Mouse (Mus musculus): ENCODE measurements around the gene Tfdp1. TPM values are rescaled to one million over a fixed set of nuclear protein-coding genes. Genes with fewer than 3 reads are reported as not detected.
A peak's percentile ranks its signal among the peaks of the same experiment; 100 is the strongest.
"Not testable (repeated sequence)": the region's sequence is repeated elsewhere in the genome, so short reads cannot be mapped to it uniquely, and the experiment has no call there.

Tfdp1 gene
- 10 to 100 TPM; 54.7 to 57.2 TPM for total RNA-seq (2021)

DNA sequence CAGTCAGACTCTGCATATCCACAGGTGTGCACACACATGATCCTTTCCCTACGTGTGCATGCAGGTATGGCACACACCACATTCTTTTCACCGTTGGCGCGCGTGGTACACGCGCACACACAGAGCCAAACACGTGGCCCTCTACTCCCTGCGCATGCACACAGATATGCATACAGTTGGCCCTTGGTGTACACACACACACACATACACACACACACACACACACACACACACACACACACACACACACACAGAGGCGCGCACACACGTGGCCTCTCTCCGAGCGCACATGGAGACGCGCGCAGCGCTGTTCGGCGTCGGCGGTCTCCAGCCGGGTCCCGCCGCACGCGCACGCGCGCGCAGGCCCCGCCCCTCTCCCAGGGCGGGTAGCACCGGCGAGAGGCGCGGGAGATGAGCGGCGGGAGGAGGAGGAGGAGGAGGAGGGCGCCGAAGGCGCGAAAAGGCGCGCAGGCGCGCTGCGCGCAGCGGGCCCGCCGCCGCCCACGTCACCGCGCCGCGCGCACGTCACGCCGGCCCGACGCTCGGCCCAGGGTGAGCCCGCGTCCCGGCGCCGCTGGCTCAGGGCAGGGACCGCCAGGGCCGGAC is at the start of gene Tfdp1:
Gene Tfdp1, plus strand, starts transcription at position 497 of the 606 bp plus-strand sequence.
- peak; percentile 80 to 81 for DNase-seq
- intact Hi-C loops (cut with DNase I): no loop called here

DNA sequence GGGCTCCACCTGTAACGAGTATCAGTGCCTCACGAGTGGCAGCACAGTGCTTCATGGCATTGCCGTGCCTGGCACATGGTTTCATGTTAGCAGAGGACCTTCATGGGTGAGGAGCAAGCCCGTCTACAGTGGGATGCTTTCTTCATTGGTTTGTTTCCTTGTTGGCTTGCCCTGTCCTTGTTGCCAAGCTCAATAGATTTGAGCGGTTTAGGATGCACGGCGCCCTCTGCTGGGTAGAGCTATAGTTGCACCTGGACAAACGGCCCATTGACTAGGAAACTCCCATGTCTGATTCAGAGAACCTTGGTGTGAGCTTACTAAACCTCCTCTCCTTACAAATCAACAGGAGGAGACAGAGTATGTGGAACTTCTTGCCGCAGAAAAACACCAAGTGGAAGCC is 46.2 kb upstream of the Tfdp1 start:
- intact Hi-C loops (cut with DNase I): no loop called here

DNA sequence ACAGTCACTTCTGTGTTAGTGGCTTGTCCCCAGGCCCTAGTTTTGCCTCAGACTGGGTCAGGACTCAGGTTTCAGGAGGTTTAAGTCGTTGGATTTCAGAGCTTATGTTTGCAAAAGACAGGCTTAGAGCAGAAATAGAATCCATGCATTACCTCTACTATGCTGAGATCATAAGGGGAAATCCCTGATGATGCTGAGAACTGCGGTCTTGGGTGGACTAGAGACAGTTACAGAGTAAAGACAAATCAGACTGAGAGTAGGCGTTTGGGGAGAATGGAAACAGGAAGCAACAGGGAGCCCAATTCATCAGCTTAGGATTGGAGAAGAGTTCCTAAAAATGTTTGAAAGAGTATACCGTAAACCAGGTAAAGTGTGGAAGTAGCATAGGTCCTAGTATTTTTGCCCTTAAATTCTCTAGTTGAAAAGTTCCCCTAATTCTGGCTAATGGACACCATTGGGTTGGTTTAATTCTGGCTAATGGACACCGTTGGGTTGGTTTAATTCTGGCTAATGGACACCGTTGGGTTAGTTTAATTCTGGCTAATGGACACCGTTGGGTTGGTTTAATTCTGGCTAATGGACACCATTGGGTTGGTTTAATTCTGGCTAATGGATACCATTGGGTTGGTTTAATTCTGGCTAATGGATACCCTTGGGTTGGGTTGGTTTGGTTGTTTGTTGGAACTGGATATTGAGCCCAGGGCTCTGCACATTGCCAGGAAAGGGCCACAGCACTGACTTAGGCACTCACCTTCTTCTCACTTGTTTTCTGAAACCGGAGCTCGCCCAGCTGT is 44.7 kb upstream of the Tfdp1 start:
- intact Hi-C loops (cut with DNase I): no loop called here
- no peak for DNase-seq

More for the DNA sequence above, 46.2 kb upstream of the Tfdp1 start:
- peak; percentile 82 to 87 for DNase-seq

DNA sequence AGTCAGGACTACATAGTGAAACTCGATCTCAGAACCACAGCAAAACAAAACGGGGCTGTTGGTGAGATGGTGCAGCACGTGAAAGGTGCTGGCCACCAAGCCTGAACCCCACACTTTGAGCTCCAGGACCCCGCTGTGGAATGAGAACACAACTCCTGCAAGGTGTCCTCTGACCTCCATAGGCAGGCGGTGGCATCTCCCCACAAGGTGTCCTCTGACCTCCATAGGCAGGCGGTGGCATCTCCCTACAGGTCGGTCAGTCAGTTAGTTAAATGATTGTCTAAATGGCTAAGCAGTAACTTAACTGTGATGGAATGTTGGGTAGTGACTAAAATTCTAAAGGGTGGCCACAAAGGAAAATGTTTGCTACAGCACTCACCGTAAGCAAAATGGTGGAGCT is 39.0 kb upstream of the Tfdp1 start:
- no peak for DNase-seq
- intact Hi-C loops (cut with DNase I): no loop called here

DNA sequence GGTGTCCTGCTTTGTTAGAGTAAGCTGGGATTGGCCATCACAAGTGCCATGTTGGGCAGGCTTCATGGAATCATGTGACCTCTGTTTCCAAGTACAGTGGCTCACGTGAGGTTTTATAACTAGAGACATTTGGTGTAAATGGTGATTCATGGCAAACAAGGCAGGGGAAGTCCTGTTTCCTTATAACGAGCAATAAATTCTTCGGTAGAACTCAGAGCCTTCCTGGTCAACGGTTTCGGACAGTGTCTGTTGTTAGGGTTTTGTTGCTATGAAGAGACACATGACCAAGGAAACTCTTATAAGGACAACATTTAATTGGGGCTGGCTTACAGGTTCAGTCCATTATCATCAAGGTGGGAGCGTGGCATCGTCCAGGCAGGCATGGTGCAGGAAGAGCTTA is 37.5 kb upstream of the Tfdp1 start:
- no peak for DNase-seq

DNA sequence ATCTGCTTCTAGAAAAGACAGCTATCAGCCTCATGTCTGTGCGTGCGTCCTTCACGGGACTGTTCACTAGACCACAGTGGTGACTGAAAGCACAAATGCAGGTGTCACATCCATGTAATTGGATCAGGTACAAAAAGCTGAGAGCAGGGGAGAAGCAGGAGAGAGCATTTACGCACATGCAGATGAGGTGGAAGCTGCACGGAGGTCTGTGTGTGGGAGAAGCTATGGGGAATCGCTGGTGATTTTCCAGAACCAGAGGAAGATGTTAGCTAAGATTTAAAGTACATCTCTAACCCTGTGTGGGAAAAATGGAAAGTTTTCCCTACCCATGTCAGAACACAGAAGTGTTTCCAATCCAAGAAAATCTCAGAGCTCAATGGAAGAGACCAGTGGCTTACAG is 33.1 kb upstream of the Tfdp1 start:
- no peak for DNase-seq
- intact Hi-C loops (cut with DNase I): no loop called here

More for the DNA sequence above, 37.5 kb upstream of the Tfdp1 start:
- intact Hi-C loops (cut with DNase I): no loop called here

DNA sequence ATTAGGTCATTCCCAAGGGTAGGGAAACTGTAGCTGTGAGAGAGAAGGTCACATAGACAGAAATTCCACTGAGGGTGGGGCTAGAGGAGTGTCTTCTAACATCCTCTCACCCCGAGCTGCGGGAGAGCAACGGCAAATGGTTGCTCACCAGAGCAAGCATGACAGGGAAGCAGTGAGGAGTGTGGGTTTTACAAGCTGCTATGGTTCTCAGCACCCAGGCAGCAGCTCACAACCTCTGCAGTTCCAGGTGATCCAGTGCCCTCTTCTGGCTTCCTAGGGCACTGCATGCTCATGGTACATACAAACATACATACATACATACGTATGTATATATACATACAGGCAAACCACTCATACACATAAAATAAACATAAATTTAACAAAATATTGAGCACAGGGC is 32.7 kb upstream of the Tfdp1 start:
- no peak for DNase-seq
- intact Hi-C loops (cut with DNase I): no loop called here

DNA sequence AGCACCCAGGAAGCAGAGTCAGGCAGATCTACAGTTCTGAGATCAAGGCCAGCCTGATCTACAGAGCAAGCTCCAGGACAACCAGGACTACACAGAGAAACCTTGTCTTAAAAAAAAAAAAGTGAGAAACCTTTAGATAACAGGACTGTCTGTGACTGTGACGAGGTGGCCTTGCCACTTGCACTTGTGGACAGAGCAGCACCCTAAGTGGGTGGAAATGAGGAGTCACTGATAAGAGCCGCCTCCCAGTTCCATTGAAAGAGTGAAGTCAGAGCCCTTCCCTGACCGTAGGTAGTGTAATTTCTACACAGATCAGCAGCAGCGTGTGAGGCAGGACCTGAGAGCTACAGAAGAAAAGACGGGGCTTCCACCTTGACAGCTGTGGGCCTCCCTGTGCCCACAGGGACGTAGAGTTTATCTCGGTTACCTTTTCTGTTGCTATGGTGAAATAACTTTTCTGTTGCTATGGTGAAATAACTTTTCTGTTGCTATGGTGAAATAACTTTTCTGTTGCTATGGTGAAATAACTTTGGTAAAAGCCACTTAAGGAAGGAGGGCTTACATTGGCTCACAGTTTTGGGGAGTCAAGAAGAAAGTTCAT is 32.1 kb upstream of the Tfdp1 start:
- no peak for DNase-seq
- intact Hi-C loops (cut with DNase I): no loop called here

DNA sequence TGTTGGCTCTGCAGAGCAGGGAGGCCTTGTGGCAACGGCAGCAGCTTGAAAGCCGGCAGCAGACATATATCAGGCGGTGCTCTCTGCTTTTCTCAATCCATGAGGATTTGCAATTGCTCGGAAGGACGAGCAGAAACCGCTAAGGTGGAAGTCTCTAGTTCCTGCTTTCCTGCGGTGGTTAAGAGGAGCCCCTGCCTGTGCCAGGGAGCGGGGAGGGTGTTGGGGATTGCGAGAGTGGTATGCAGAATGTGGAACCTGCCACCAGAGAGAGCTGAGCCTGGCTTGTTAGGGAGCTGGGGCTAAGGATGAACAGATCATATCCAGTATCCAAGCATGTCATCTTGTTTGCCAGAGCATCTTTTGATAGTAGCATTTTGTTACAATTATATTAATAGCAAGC is 31.6 kb upstream of the Tfdp1 start:
- DNase-seq: no peak
- intact Hi-C loops (cut with DNase I): no loop called here

DNA sequence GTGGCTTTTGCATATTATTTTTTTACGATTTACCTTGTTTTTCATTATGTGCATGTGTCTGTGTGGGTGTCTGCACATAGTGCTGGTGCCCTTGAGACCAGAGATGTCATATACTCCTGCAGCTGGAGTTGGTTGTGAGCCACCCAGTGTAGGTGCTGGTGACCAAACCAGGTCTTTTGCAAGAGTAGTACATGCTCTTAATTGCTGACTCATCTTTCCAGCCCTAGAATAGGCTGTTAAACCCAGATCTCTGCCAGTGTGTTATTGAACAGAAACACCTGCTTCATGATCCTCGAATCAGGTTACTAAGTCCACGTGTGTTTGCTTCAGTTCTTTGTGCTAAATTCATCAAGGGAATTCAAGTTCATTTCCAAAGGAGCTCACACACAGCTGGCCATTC is 23.6 kb upstream of the Tfdp1 start:
- no peak for DNase-seq
- intact Hi-C loops (cut with DNase I): no loop called here

DNA sequence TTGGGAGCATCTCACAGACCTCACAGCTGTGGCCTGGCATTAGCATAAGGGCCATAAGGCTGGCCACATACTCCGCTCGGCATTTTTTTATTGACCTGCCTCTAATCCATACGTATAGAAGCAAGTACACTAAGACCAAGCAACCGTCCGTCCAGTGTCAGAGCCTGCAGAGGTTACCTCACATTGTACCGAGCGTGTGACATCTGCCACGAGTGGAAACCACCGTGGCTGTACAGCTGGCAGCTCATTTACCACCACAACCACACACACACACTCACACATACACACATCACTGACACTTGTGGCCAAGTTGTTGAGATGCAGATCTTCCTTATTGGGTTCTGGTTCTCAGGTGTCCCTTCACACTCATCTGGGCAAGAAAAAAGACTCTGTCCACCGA is 21.9 kb upstream of the Tfdp1 start:
- intact Hi-C loops (cut with DNase I): no loop called here
- DNase-seq: no peak

DNA sequence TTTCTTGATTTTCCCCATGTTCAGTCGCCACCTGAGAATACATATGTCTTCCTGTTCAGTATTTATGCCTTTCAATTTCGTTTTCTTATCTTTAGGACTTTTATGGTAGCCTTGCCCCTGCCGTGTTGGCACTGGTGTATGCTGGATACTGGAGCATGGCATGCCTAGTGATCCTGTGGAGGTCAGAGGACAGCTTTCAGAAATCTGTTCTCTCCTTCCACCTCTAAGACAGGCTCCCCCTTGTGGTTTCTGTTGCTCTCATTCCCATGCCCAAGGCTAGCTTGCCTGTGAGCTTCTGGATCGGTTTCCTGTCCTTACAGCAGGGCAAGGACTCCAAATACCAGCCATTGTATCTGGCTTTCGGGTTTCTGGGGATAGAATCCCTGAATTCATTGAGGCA is 12.0 kb upstream of the Tfdp1 start:
- DNase-seq: peak in 1 of 2 experiments; percentile 45
- intact Hi-C loops (cut with DNase I): no loop called here

DNA sequence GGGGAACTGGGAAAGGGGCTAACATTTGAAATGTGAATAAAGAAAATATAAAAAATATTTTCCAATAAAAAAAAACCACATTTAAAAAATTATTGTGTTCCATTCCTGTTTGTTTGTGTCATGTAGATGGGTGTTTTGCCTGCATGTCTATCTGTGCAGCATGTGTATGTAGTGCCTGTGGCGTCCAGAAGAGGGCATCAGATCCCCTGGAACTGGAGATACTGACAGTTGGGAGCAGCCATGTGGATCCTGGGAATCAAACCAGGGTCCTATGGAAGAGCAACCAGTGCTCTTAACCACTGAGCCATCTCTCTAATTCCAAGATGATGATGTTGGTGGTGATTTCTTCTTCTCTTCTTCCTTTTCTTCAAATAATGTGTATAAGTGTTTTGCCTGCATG is 3.9 kb upstream of the Tfdp1 start:
- DNase-seq: no peak
- intact Hi-C loops (cut with DNase I): no loop called here

DNA sequence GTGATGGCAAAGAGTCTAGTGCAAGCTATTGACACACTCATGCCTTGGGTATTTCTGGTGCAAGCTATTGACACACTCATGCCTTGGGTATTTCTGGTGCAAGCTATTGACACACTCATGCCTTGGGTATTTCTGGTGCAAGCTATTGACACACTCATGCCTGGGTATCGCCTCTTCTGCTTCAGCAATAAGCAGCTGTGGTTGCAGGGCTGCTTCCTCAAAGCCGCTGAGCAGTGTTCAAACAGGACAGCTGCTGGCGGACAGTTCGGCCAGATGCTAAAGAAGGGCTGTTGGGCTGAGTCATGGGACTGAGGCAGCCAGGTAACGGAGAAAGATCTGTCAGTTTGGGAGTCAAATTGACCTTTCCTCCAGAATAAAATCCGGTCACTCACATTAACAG is 1.3 kb upstream of the Tfdp1 start:
- DNase-seq; intact Hi-C loops (cut with DNase I): not testable (repeated sequence)

DNA sequence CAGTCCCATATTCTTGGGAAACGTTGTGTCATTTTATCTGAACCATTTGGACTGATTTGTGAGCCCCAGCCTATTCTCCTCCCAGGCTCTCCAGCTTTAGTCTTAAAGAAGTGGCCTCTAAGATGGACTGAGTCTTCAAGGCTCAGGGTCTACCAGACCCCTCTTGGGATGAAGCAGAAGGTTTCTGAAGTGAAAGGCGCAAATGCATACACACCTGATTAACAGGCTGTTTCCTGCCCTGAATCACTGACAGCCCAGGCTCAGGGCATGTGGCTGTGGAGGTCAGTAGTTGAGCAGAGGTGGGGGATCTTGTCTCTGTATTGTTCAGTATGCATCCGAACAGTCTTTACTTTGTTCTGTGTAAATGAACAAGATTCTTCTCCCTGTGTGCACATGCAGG is 873 bp upstream of the Tfdp1 start:
- no peak for DNase-seq
- intact Hi-C loops (cut with DNase I): no loop called here

DNA sequence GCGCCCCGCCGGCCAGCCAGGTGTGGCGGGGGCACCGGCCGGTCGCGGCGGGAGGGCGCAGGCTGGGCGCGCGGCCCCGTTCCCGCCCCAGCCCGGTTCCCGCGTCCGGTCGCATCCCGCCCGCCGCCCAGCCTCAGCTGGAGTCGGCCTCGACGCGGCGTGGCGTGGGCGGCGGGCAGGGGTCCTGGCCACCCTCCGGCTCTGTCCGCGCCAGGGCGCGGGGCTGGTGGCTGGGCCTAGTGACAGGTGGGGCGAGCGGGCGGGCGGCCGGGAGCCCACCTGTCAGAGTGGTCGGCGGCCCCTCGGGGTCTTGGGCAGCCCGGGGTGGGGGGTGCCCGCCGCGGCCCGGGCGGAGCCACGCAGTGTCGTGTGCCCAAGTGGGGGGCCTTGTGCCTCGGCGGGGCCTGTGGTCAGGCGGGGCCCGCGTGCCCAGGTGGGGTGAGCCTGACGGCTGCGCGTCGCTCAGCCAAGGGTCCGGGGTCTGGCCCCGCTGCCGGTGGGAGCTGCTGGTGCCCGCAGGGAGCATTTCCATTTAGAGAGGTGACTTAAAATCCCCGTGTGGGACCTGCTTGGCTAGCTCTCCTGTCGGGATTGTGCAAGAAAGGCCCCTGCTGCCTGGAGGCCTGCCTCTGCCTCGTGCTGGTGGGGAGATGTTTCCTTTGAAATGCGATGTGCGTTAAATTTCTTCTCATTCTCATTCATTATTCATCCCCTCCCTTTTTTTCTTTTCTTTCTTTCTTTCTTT is 522 bp downstream of the Tfdp1 start:
- intact Hi-C loops (cut with DNase I): no loop called here
- DNase-seq: peak; percentile 34 to 40

DNA sequence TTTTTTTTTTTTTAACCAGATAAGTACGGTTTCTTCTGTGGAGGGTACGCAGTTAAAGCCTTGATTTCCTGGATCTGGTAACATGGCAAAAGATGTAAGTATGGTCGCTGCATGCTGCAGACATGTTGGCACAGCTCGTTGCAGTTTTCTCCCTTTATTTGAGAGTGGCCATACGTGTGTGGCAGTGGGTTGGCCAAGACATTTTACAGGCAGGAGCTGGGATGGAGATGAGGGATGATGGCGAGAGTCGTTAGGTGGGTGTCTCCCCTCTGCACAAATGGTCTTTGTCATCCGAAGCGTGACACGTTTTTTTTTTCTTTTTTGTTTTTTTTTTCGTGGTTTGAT is 1.1 kb downstream of the Tfdp1 start:
- intact Hi-C loops (cut with DNase I): no loop called here
- no peak for DNase-seq

DNA sequence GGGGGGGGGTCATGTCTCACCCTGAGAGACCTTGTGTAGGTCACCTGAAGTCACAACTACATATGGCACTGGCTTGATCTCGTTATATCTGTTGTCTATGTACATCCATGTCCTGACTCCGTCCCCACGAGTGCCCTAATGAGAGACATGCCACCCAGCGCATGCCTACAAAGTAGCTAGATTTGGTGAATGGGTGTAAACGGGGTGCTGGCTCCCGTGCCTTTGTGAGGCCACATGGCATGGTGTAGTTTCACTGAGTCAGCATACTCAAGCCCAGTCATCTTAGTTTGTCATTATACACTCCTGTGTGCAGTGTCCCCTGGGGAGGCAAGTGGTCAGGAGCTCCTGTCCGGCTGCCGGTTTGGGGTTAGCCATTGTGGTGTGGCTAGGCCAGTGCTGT is 2.1 kb downstream of the Tfdp1 start:
- intact Hi-C loops (cut with DNase I): no loop called here
- DNase-seq: no peak

DNA sequence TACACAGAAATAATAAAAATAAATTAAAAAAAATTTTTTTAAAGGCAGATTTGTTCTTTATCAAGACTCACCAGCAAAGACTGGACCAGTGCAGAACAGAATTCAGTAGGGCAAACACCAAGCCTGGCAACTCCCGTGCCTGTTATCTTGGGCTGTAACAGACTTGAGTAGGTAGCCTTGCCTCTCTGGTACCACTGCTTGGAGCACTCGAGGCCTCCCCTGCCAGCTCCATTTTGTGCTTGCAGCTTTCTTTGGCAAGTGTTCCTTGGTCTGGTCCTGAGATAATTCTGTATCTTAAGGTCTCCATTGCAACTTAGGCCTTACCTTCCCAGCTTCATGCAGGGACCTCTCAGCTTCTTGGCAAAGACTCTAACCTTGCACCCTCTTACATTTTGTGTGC is 3.8 kb downstream of the Tfdp1 start:
- intact Hi-C loops (cut with DNase I): no loop called here
- no peak for DNase-seq

DNA sequence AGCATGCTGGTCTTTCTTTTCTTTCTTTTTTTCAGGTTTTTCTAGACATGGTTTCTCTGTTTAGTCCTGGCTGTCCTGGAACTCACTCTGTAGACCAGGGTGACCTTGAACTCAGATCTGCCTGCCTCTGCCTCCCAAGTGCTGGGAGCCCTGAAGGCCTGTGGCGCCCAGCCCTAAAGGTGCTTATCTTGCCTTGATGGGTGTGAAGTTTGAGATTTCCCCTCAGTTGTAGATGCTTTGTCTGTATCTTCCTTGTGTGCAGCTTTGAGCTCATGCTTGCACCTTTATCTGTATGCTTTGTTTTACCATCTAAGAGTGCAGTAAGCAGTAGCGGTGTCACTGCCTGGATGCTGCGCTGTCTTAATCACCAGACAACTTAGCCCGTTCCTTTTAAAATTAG is 4.6 kb downstream of the Tfdp1 start:
- no peak for DNase-seq
- intact Hi-C loops (cut with DNase I): no loop called here

DNA sequence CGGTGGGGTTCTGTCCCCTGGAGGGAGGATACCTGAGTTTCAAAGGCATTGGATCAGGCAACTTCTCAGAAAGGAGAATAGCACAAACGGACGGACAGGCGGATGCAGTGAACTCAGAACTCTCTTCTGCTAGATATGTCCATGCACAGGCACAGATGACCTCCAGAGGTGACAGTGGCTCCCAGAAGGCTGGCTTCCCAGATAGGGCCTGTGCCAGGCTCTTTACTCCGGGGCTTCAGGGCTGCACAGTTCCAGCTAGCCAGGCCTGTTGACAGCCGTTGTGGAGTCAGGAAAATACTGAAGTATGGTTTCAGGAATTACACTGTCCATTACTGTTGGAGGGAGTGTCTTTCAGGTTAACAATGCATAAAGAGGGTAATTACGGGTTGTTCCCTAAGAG is 11.5 kb downstream of the Tfdp1 start:
- peak; percentile 67 to 73 for DNase-seq
- intact Hi-C loops (cut with DNase I): no loop called here

DNA sequence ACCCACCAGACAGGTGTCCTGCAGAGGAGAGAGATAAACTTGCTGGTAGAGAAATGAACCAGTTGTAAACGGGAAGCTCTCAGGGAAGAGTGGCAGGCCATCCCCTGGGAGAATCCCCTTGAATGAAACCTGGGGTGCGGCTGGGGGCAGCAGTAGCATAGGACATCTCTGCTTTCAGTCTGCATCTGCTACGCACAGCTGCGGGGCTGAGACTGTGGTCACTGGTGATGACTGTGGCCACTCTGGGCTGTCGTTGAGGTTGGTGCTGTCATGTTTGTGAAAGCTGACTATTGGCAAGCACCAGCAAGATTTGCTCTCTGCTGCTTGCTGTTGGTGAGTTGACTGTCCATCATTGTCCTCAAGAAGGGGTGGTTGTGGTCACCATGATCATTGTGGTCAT is 13.0 kb downstream of the Tfdp1 start:
- intact Hi-C loops (cut with DNase I): no loop called here
- DNase-seq: no peak

Data from heart, postnatal 10 days (tissue).